Mouse (Mus musculus) left cerebral cortex, adult 8-10 months (tissue): ENCODE data around the gene Prkcz. TPM values are rescaled to one million over a fixed set of nuclear protein-coding genes. Genes with fewer than 3 reads are reported as not detected.

Experiments used
- DNase-seq, 2 experiments: peaks; one replicate each; pipeline ENCODE4 v3.0.0; 2022; ENCODE audit warnings: low spot score in 2 of 2
- total RNA-seq, 4 experiments: library from RNA; stranded (reverse); gene quantifications; 2 replicates each; pipeline ENCODE4 v1.2.4; 2022

Prkcz gene
- total RNA-seq, 4 experiments from 2014 or later, result 199 to 230 (median 214) TPM

DNA sequence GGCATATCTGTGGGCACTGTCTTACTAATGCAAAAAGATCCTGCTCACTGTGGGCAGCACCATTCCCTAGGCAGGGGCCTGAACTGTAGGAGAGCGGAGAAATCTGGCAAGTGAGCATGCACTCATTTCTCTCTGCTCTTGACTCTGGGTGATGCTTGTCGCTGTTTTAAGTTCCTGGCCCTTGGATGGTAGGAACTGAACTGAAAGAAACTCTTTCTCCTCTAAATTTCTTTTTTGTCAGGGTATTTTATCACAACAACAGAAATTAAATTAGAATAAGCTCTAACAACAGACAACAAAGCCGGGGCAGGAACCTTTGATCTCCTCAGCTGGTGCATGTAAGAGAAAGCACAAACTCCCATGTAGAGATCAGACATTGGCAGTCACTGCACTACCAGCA is 46.1 kb downstream of the Prkcz start:
- no peak for DNase-seq

DNA sequence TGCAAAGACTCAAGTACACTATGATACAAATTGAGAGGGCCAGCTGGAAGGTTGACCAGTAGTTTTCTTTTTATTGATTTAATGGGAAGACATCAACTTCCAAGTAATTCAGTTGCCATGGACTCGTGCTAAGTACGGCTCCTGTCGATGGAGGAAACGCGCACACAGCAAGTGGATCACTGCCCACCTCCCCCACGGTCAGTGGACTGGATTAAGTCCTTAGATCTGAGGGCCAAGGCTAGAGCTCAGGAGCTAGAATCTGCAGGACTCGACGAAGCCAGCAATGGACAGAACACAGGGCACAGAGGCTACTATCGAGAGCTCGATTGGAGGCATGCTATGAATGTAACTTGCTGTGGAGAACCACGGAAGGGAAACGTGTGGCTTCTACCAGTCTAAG is 52.5 kb downstream of the Prkcz start:
- DNase-seq, result no peak

DNA sequence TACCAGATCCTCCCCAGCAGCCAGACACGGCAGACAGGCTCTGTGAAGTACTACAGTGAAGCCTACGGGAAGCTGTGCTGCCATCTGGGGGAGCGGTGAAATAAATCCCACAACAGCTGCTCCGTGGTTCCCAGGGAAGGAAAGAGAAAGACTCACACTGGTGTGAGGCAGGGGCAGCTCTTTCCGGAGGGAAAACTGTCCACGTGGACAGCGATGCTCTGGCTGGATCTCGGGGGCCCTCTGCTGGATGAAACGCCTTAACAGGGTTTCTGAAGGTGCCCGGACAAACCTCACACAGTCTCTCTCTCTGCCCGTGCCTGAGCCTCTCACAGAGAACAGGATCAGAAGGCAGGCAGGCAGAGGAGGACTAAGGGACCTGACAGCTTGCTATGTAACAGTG is 53.1 kb downstream of the Prkcz start:
- peak; percentile 80 to 84 for DNase-seq

- DNase-seq, result no peak
These were observed 53.6 kb downstream of the Prkcz start for GRCm38 (mm10) chr4:155307591-155307990.

DNA sequence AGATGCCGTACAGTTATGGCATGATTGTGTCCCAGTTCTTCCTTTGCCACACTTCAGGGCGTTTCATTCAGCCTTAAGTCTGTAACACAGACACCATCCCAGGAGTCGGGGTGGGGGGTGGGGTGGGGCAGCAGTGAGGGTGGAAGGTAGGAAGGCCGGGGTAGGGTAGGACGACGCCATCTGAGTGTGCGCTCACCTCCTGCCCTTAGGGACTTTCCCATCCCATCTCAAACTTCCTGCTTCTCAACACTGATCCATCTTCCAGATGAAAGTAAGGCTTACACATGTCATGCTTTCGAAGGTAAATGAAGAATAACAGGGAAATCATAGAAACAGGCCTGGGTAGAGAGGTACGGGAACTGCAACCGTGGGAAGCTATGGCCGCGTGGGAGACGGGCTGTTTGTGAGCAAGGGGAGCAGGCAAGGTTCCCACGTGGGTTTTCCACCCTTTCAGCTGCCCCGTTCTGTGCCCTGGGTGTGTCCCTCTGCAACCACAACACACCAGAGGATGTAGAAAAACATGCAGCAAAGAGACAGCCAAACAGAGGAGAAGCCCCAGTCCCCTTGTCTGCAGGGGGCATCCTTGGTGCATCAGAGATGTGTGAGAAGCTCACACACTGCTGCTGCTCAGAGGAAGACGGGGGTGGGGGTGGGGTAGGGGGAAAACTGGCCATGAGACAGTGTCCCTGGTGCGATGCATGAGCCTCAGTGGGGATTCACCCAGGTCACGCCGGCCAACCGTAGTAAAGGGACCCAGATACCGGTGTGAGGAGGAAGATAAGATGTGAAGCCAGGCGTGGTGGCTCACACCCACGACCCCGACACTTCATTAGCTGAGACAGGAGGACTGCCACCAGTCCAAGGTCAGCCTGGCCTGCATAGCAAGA is 54.6 kb downstream of the Prkcz start:
- DNase-seq, result no peak

GRCm38 (mm10) chr4:155305531-155306031 is 55.6 kb downstream of the Prkcz start:
- DNase-seq, result peak in 1 of 2 experiments; percentile 86

GRCm38 (mm10) chr4:155304508-155305096 is 56.6 kb downstream of the Prkcz start:
- DNase-seq, result no peak

- DNase-seq, result no peak
These were observed 59.2 kb downstream of the Prkcz start for GRCm38 (mm10) chr4:155301965-155302364.

DNA sequence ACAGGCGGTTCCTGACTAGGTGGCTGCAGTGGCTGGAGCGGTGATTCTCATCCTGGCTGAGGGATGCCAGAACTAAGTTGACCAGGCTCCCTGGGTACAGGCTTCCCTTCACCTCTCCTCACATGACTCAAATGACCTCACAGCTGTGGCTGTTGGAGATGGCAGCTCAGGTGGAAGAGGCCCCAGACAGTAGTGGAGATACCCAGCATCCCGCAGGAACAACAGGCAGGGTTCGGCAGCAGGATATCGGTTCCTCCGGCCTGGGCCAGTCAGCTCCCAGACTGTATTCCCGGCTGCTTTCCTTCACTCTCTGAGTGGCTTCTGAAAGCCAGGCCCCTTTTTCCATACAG is 60.1 kb downstream of the Prkcz start:
- no peak for DNase-seq

DNA sequence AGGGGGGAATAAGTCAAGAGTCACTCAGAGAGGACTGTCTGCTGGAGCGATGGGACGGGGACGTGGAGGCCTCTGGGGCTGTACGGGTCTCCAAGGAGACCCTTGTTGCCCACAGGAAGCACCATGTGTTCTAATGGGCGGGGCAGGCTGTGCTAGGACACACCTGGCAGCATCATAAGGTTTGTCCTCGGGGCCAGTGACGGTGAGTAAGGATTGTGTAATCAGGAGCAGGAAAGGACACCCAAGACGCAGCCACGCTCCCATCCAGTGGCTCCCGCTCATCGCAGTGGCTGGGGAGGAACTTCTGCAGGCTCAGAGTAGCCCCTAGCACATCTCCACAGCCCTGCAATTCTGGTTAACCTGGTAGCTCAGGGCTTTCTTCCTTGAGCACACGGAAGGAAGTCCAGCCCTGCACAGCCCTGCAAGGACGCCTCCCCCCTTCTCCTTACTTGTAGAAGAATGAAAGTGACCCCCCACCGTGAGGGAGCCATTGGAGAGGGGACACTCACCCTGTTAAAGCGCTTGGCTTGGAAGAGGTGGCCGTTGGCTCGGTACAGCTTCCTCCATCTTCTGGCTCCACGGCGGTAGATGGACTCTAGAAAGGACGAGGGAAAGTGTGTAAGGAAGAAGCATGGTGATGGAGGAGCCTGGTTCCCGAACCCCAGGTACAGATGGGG is 60.6 kb downstream of the Prkcz start:
- no peak for DNase-seq

DNA sequence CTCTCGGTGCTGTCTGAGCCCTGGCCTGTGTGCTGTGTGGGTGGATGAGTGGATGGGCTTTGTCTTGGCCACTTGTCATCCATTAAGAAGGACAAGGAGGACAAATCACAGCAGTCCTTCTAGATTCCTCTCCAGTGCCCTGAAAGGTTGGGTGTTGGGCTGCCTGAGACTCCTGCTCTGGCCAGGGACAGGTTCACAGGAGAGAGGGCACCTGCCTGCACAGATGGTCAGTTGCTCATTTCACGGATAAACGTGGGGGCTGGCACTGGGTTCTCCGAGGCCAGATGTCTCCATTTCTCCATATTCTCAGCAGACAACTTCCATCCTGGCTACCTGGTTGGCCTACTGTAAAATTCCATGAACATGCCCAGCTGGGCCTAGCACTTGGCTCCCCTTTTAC is 62.3 kb downstream of the Prkcz start:
- no peak for DNase-seq

GRCm38 (mm10) chr4:155297057-155297456 is 64.1 kb downstream of the Prkcz start:
- no peak for DNase-seq

GRCm38 (mm10) chr4:155295996-155296395 is 65.2 kb downstream of the Prkcz start:
- DNase-seq, result peak in 1 of 2 experiments; percentile 80

DNA sequence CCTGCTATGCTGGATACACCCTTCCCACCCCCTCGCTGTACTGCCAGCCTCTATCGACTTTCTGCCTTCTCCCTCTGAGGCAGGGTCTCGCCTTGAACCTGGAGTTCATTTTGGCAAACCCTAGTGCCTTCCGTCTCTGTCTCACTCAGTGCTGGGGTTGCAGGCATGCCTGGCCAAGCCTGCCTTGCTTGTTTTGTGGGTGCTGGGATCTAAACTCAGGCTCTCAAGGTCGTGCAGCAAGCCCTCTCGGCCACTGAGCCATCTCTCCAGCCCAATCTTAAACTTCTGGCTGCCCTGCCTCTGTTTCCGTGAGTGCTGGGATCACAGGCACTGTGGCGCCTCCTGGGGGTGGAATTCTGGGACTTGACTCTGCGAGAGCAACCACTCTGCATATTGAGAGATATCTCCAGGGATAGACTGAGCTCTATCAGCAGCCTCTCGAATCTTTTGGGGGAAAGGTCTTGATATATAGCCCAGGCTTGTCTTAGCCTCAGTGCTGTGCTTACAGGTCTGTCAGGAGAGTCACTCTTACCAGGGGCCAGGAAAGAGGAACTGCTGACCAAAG is 66.1 kb downstream of the Prkcz start:
- no peak for DNase-seq

DNA sequence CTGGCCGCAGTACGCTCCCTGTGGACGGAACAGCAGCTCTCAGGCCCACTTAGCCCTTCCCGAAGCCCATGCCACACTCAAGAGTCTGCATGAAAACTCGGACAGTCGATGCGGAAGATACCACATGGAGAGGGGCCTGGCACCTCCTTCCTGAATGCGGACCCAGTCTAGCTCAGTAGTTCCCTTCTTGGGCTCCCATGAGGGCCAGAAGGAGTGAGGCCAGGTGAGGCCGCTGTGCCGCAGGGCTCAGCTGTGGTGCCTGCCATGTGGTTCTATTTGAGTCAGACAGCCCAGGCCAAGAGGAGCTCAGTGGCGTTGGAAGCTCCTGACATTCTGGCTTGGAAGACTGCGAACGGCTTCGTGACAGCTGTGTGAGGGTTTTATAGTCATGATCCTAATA is 66.8 kb downstream of the Prkcz start:
- DNase-seq, result no peak

DNA sequence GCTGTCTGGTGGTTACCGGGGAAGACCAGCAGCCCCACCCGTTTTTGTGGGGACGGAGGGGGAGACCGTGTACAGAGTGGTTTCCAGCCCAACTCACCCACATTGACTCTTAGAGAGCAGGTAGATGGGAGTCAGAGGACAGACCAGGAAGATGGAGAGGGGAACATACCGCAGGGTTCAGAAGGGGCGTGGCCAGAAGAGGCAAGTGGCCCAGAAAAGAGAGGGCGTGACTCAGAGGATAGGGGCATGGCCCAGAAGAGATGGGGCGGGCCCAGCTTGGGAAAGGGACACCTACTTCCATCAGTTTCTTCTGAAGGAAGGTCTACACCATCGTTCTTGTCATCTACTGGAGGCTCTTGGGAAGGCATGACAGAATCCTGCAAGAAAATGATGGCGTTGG is 68.3 kb downstream of the Prkcz start:
- no peak for DNase-seq

GRCm38 (mm10) chr4:155290045-155290444 is 71.1 kb downstream of the Prkcz start:
- DNase-seq, result no peak

GRCm38 (mm10) chr4:155288586-155288985 is 72.6 kb downstream of the Prkcz start:
- no peak for DNase-seq

GRCm38 (mm10) chr4:155287713-155288112 is 73.4 kb downstream of the Prkcz start:
- DNase-seq, result no peak

- DNase-seq, result no peak
These were observed 75.1 kb downstream of the Prkcz start for GRCm38 (mm10) chr4:155286090-155286489.

GRCm38 (mm10) chr4:155284521-155285379 is 76.4 kb downstream of the Prkcz start:
- DNase-seq, result no peak
